Mouse (Mus musculus): ENCODE measurements around the gene Cyp4f39. TPM values are rescaled to one million over a fixed set of nuclear protein-coding genes. Genes with fewer than 3 reads are reported as not detected.

The Cyp4f39 gene
- polyA plus RNA-seq, 1 experiment from 2014 or later, result 0.59 TPM

DNA sequence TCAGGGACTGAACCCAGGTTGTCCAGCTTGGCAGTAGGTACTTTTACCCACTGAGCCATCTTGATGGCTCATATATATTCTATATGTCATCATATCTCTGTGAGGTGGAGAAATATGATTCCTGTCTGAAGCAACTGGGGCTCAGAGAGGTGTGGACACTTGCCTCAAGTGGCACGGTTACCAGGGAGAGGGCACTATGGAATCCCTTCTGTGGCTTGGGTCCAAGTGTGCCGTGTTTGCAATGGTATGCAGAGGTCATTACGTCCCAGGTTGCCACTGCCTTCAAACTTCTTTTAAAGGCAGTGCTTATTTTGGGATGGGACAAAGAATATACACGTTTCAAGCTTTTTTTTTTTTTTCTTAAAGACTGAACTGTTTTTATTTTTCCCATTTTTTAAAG is 1.7 kb downstream of the Cyp4f39 start:
- 72% methylated on average over 4 of the region's 4 CpGs for WGBS
- H3K27me3 ChIP-seq (replicated peaks; ENCODE audit: control insufficient read depth, insufficient read depth, low read length), result peaks cover 18% of the 10 kb centered on the region; the same call in 1 of the 2 replicates
- H3K4me1 ChIP-seq (replicated peaks; ENCODE audit: control insufficient read depth, insufficient read depth, low read length), result no peaks in the 10 kb centered on the region; the same call in 1 of the 2 replicates
- no peaks in the 10 kb centered on the region for H3K36me3 ChIP-seq (ENCODE audit: control insufficient read depth, insufficient read depth)
- ATAC-seq, result no peak
- H3K9ac ChIP-seq (ENCODE audit: low read depth, low read length), result no peak overlapping the region
- no peak overlapping the region for H3K4me2 ChIP-seq (replicated peaks; ENCODE audit: low read depth)
- no peaks in the 10 kb centered on the region for H3K9me3 ChIP-seq (ENCODE audit: control insufficient read depth)
- no peak overlapping the region for H3K27ac ChIP-seq (ENCODE audit: low read depth, low read length)
- no peak overlapping the region for H3K4me3 ChIP-seq (ENCODE audit: low read depth, low read length)
- TF ChIP-seq CTCF (IDR thresholded peaks at IDR 0.05; ENCODE audit: low read depth), result no peak

DNA sequence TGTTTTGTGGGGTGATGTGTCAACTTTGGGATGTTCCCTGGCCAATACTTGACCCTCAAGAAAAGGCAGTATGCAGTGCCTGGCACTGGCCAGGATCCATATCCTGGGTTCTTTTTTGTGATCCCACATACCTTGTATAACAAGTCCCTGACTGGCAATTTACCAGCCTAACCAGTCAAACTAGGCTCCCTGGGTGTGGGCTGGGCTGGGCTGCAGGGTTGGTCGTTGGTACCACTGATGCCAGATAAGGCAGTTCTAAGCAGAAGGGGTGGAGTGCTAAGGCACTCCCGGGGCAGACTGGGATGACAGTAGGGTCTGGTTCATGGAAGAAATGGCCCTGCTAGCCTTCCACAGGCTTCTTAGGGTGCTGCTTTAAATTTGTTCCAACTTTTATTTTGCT is 2.5 kb downstream of the Cyp4f39 start:
- Histone ChIP-seq H3K27me3 (replicated peaks; ENCODE audit: control insufficient read depth, insufficient read depth, low read length) (peaks cover 18% of the 10 kb centered on the region; the same call in 1 of the 2 replicates), H3K9ac (ENCODE audit: low read depth, low read length) (no peak overlapping the region), H3K27ac (ENCODE audit: low read depth, low read length) (no peak overlapping the region), H3K4me3 (ENCODE audit: low read depth, low read length) (no peak overlapping the region), H3K9me3 (ENCODE audit: control insufficient read depth) (no peaks in the 10 kb centered on the region), H3K4me1 (replicated peaks; ENCODE audit: control insufficient read depth, insufficient read depth, low read length) (no peaks in the 10 kb centered on the region; the same call in 1 of the 2 replicates), H3K36me3 (ENCODE audit: control insufficient read depth, insufficient read depth) (no peaks in the 10 kb centered on the region), H3K4me2 (replicated peaks; ENCODE audit: low read depth) (no peak overlapping the region)
- no peak for TF ChIP-seq CTCF (IDR thresholded peaks at IDR 0.05; ENCODE audit: low read depth)
- ATAC-seq, result no peak
- 35% methylated on average over 2 of the region's 2 CpGs for WGBS

GRCm38 (mm10) chr17:32468494-32468893 is 16.0 kb downstream of the Cyp4f39 start:
- TF ChIP-seq CTCF (IDR thresholded peaks at IDR 0.05; ENCODE audit: low read depth), result no peak
- Histone ChIP-seq H3K9me3 (ENCODE audit: control insufficient read depth) (no peaks in the 10 kb centered on the region), H3K4me2 (replicated peaks; ENCODE audit: low read depth) (no peak overlapping the region), H3K9ac (ENCODE audit: low read depth, low read length) (no peak overlapping the region), H3K36me3 (ENCODE audit: control insufficient read depth, insufficient read depth) (no peaks in the 10 kb centered on the region), H3K27me3 (replicated peaks; ENCODE audit: control insufficient read depth, insufficient read depth, low read length) (no peaks in the 10 kb centered on the region), H3K4me1 (replicated peaks; ENCODE audit: control insufficient read depth, insufficient read depth, low read length) (no peaks in the 10 kb centered on the region), H3K27ac (ENCODE audit: low read depth, low read length) (no peak overlapping the region), H3K4me3 (ENCODE audit: low read depth, low read length) (no peak overlapping the region)
- peak; percentile 78 for ATAC-seq
- WGBS, result 42% methylated on average over 7 of the region's 7 CpGs

- H3K4me3 ChIP-seq (ENCODE audit: low read depth, low read length), result no peak overlapping the region
- ATAC-seq, result no peak
- H3K4me1 ChIP-seq (replicated peaks; ENCODE audit: control insufficient read depth, insufficient read depth, low read length), result no peaks in the 10 kb centered on the region
- H3K27ac ChIP-seq (ENCODE audit: low read depth, low read length), result no peak overlapping the region
- H3K9ac ChIP-seq (ENCODE audit: low read depth, low read length), result no peak overlapping the region
- H3K36me3 ChIP-seq (ENCODE audit: control insufficient read depth, insufficient read depth), result no peaks in the 10 kb centered on the region
- no peak for TF ChIP-seq CTCF (IDR thresholded peaks at IDR 0.05; ENCODE audit: low read depth)
- no peaks in the 10 kb centered on the region for H3K27me3 ChIP-seq (replicated peaks; ENCODE audit: control insufficient read depth, insufficient read depth, low read length)
- H3K9me3 ChIP-seq (ENCODE audit: control insufficient read depth), result no peaks in the 10 kb centered on the region
- H3K4me2 ChIP-seq (replicated peaks; ENCODE audit: low read depth), result no peak overlapping the region
- 85% methylated on average over 4 of the region's 4 CpGs for WGBS
These were observed 18.3 kb downstream of the Cyp4f39 start for GRCm38 (mm10) chr17:32470795-32471194.

DNA sequence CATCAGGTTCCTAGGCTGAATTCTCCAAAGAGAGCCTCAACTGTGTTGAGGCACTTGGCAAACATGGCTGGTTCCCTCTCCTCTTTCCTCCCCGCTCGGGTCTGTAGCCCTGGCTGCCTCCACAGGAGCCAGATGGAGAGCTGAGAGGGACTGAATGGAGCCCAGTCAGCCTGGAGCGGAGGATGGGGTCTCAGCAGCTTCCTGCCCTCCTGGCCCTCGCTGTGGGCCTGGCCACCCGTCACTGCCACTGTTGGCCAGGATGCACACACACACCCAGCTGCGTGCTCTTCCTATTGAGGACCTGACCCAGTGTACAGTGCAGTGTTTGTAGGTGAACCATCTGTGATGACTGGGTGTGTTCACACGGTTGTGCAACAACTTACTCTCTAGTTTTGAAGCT is 19.7 kb downstream of the Cyp4f39 start:
- H3K27ac ChIP-seq (ENCODE audit: low read depth, low read length), result no peak overlapping the region
- no peak overlapping the region for H3K4me2 ChIP-seq (replicated peaks; ENCODE audit: low read depth)
- no peaks in the 10 kb centered on the region for H3K27me3 ChIP-seq (replicated peaks; ENCODE audit: control insufficient read depth, insufficient read depth, low read length)
- 47% methylated on average over 7 of the region's 7 CpGs for WGBS
- H3K4me3 ChIP-seq (ENCODE audit: low read depth, low read length), result no peak overlapping the region
- ATAC-seq, result no peak
- H3K9me3 ChIP-seq (ENCODE audit: control insufficient read depth), result no peaks in the 10 kb centered on the region
- no peaks in the 10 kb centered on the region for H3K4me1 ChIP-seq (replicated peaks; ENCODE audit: control insufficient read depth, insufficient read depth, low read length)
- no peak overlapping the region for H3K9ac ChIP-seq (ENCODE audit: low read depth, low read length)
- no peak for TF ChIP-seq CTCF (IDR thresholded peaks at IDR 0.05; ENCODE audit: low read depth)
- no peaks in the 10 kb centered on the region for H3K36me3 ChIP-seq (ENCODE audit: control insufficient read depth, insufficient read depth)

- Histone ChIP-seq H3K36me3 (ENCODE audit: control insufficient read depth, insufficient read depth) (no peaks in the 10 kb centered on the region), H3K4me2 (replicated peaks; ENCODE audit: low read depth) (no peak overlapping the region), H3K27ac (ENCODE audit: low read depth, low read length) (no peak overlapping the region), H3K4me1 (replicated peaks; ENCODE audit: control insufficient read depth, insufficient read depth, low read length) (no peaks in the 10 kb centered on the region), H3K27me3 (replicated peaks; ENCODE audit: control insufficient read depth, insufficient read depth, low read length) (no peaks in the 10 kb centered on the region), H3K4me3 (ENCODE audit: low read depth, low read length) (no peak overlapping the region), H3K9ac (ENCODE audit: low read depth, low read length) (no peak overlapping the region), H3K9me3 (ENCODE audit: control insufficient read depth) (no peaks in the 10 kb centered on the region)
- WGBS, result 78% methylated on average over 5 of the region's 5 CpGs
- no peak for TF ChIP-seq CTCF (IDR thresholded peaks at IDR 0.05; ENCODE audit: low read depth)
- no peak for ATAC-seq
These were observed 22.5 kb downstream of the Cyp4f39 start for GRCm38 (mm10) chr17:32474954-32475560.

All from intestine, postnatal 0 days (tissue).